Mouse (Mus musculus) lung, postnatal 14 days (tissue): Measurements from ENCODE around the gene Selenof.
A peak's percentile ranks its signal among the peaks of the same experiment; 100 is the strongest.

Source experiments
- DNase-seq: peaks from one replicate; pipeline ENCODE4 v3.0.0; 2021

The Selenof gene

GRCm38 (mm10) chr3:144565212-144565611, 4.9 kb upstream of the Selenof start:
- no peak for DNase-seq

DNA sequence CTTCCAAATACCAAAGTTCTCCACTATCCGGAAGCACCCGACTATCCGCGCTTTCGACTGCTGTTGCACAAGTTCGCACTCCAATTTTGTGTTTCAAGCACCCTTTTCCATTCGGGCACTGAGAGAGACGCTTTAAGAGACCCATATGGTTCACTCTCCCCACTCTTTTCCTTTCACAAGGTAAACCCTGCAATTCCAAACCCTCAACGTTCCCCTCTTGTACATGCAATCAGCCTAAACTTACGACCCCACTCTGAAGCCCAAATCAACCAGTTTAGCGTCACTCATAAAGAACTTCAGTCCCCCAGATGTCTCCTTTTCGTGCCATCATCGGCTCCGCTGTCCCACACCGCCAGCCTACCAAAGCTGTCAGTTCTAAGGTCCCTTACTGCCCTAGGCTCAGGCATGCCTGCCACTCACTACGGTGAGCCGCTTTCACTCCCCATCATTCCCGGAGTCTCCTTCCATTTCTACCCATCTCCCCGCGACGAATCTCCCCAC, 1.2 kb upstream of the Selenof start:
- peak; percentile 46 for DNase-seq

- DNase-seq = peak; percentile 33
Measured at GRCm38 (mm10) chr3:144569401-144569971, 618 bp upstream of the Selenof start.

GRCm38 (mm10) chr3:144570816-144571487, 848 bp downstream of the Selenof start:
- peak; percentile 74 for DNase-seq

DNA sequence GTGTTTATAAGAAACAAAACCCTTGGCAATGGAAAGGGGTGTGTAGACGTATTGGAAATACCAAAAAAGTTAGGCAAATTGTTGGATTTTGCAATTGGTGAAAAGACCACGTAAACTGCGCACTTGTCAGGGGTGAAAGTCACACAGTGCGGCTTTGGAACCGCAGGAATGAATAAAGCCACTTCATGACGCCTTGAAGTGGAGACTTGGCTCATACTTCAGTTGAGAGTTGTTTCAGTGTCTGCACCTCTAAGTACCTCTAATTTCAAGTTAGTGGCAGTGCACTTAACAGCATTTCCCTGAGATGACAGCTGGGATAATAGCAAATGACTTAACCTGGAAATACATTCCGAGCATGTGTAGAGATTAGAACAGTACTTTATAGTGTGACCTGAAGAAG, 4.2 kb downstream of the Selenof start:
- peak; percentile 63 for DNase-seq

DNA sequence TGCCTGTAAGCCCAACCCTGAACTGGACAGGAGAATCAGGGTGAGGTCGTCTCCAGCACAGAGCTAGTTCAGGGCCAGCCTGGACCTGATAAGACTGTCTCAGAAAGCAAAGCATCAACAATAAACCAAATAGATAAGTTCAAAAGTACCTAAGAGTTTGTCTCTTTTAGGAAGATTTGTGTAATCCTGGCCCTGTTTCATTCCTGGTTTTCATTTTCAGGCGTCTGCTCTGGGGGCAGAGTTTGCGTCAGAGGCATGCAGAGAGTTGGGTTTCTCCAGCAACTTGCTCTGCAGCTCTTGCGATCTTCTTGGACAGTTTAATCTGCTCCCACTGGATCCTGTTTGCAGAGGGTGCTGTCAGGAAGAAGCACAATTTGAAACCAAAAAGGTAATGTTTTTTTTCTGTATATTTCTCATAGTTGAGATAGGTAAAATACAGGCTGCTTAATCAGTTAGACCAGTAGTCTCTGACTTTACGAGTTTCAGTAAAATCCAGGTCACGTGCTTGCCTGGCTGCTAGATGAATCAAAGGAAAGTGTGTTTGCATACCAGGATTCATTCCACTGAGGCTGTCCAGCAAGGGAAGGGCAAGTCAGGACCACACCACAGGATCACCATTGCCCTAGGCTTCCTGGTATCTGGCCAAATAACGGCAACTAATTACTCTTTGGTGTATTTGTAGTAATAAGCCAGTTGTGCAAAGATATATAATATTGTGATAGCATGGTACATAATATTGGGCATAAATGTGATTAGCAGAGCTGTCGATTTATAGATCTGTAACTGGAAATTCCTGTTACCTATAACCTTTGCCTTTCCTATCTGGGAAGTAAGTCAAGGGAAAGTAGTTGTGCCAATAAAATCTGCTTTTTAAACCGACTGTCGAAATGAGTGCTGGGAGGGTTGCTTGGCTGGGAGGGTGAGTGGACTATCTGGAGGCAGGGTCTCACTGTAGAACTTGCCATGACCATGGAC, 7.5 kb downstream of the Selenof start:
- DNase-seq = no peak

GRCm38 (mm10) chr3:144578921-144579320, 8.8 kb downstream of the Selenof start:
- no peak for DNase-seq

GRCm38 (mm10) chr3:144579796-144580195, 9.7 kb downstream of the Selenof start:
- DNase-seq = no peak

DNA sequence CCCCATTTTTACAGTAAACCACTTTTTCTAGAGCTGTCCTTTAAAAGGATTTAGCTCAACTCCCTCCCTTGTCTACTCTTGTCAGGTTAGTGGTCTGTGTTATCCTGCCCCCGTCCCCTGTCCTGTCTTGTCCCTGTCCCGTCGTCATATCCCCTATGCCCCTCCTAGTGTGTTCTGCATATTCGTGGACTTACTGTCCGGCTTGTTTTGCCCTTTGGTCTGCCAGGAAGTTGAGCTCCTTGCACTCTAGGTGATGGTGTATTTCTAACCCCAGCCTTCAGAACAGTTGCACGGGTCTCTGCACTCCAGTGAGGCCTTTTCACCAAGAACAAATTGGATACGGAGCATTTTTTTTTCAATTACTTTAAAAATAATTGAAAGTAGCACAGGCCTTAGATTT, 10.2 kb downstream of the Selenof start:
- DNase-seq = no peak

DNA sequence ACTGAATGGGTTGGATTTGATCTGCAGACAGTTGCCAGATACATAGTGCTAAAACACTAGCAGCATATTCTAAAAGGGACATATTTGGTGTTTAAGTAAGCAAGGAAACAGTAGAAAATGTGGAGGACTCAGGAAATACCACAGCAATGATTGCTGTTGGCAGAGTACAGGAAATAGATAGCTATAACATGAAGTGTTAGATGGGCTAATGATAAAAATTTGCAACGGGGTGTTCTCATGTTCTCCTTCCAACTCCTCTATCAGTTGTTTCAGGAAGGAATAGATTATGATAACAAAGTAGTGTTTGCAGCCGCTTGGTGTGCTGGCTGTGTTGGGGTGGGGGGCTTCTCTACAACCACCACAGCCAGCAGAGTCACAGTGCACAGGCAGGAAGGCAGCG, 11.7 kb downstream of the Selenof start:
- no peak for DNase-seq

DNA sequence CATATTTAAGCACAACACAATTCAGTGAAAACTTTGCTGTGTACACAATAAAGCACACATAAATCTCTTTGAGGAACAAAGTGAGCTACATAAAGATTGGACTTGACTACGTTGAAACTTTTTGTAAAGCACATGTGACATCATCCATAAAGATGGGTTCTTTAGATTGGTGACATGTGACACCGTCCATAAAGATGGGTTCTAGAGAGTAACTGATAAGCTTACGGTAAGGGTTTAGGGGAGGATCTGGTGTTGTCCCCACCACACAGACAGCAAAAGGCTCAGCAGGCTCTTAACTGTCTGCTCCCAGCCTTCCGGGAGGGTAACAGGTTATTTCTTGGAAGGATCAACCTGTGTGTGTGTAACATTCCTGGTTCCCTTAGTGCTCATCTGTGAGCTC, 12.2 kb downstream of the Selenof start:
- DNase-seq = no peak

DNA sequence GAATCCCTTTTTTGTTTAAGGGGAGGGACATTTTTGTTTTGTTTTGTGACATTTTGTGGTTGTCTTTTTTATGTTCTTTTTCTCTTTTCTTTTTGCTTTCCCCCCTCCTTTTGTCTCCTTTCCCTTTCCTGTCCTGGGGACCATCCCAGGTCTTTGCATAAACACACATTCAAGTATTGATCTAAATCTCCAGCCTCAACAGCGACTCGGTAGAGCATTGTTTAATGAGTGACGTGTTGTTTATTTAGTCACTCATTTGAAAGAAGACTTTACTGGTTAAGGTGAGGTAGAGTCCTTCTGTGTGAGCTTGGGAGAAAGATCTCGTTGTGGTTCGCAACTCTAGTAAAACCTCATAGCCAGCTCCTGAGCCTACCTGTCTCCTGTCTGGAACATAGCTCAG, 13.7 kb downstream of the Selenof start:
- no peak for DNase-seq

DNA sequence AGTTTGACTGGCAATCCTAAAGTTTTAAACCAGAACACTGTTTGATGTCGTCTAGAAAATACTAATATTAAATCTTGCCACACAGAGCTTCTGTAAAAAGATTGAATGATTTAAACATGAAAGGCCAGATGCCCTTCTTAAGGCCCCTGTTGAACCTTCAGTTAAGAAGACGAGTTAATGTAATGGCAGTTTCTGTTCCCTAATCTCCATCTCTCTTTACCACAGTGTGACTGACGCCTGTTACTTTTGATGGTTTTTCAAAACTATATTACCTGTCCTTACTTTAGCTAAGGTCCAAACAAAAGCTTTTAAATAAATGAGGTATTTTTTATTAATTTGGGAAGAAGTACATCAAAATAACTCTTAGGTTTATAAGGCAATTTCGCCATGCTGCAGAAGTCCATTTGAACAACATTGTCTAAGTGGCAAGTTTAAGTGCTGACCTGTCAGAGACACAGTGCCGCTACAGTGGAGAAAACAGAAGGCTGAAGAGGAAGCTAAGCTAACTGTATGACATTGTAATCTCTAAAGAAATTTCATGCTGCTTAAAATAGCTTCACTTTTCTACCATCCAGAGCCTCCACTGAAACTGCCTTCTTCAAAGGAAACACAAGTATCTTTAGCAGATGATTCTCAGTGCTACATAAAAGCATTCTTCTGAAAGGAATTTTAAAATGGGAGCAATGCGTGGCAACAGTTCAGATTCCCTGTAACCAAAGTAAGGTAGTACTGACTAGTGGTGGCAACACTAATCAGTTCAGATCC, 14.9 kb downstream of the Selenof start:
- no peak for DNase-seq

- no peak for DNase-seq
Measured at GRCm38 (mm10) chr3:144586731-144587130, 16.6 kb downstream of the Selenof start.

DNA sequence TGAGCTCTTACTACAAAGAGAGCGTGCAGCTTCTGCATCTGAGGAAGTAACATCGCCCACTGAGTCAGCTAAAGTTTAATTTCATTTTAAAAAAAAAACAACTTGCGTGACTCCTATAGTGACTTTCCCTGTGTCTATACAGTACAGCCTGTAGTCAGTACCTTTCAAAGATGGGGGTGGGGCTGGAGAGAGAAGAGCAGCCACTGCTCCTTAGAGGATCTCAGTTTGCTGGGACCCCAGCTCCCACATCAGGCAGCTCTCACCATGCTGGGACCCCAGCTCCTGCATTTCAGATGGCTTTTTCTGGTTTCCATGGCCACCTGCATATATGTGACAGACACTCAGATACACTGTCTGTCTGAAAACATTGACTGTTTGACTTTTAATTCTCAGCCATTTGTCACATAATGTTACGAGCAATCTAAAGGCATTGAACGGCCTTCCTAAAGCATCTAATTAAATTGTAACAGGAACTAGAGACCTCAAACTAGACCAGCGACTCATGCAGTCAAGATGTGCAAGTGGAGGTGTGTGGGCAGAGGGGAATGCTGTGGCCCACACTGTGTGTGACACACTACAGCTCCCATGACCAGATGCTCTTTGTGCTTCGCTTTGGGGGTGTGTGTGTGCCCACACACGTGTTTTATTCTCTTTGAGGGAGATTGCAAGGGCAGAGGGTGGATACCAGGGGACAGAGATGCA, 19.2 kb downstream of the Selenof start:
- no peak for DNase-seq

DNA sequence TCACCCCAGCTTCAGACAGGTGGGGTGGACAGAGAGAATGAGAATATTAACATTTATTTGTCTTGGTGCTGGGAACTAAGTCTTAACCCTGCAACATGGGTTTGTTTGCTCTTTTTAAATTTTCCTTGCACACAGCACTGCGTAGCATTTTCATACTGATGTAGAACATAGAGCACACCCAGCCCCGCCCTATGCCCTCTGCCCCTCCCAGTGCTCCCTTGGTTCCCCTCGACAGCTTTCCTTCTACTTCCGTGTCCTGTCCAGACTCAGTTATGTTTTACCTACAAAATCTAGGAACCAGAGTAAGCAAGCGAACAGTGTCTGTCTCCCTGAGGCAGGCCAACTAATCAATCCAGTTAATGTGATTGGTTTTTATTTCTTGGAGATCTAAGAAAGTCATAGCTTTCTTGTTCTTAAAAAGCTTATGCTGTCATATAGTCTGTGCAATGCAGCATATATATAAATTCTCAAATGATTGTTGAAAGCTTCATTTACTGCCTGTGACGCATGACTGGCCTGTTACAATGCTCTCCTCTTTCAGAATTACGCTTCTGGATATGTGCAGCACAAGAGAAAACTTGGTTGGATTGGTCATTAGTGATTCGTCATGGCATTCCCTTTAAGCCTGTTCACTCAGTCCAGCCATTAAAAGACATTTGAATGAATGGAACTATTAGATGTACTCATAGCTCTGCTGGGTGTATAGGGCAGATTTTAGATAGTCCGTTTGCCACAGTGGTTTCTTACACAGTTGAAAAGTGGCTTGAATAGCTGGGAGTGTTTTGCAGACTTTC, 23.1 kb downstream of the Selenof start:
- no peak for DNase-seq

DNA sequence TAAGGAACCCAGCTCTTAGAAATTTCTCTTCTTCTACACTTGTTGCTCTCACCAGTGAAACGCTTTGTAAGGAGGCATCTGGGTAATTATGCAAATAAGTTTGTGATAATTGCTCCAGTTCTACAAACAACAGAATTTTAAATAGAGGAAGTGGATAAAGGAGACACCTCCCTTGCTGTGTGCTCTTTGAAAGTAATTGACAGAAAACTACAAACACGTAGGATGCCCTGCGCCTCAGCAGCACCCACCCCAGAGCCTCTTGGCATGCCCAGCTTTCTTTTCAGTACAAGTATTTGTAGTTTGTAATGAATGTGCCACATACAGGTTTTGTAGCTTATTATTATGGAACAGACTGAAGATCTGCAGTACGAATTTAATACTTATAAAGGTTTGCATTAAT, 27.0 kb downstream of the Selenof start:
- DNase-seq = no peak

DNA sequence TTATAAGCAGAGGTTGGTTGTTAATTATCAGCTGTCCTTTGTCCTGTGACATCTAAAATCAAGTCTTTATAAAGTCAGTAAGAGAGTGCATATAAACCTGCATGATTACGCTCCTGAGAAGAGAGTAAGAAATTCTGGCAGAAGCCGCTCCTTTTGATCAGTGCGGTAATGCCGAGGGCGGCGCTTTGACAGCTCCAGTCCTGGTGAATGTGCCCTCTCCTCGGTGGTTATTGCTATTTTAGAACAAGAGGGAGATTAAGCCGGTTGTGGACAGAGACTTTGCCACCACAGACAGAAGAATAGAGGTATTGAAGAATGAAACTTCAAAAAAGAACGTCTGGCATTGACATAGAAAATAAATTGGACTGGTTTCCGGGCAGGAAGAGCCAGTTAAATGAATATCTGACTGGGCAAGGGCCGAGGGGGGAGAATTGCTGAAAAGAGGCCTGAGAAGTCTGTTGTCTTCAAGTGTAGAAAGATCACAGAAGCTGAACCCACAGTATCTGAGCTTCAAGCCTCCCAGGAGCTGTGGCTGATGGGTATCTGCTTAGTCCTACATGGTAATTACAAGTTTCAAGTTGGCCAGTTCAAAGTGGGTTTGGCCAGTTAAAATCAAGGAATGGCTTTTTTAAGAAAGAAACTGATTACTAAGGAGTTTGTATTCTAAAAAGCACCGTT, 27.8 kb downstream of the Selenof start:
- DNase-seq = no peak

DNA sequence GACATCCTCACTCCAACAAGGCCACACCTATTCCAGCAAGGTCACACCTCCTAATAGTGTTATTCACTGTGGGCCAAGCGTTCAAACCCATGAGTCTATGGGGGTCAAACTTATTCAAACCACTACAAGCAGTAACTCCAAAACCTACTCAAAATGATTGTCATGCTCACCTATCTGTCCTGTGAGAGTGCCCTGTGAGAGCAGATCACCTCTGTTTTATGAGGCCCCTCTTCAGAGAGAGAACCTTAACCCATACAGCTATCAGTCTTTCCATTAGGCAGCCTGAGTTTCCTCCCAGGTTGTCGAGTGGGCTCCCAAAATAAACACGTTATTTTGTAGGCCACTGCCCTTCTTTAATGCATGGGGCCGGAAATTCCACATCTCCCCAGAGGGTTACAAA, 32.3 kb downstream of the Selenof start:
- no peak for DNase-seq

DNA sequence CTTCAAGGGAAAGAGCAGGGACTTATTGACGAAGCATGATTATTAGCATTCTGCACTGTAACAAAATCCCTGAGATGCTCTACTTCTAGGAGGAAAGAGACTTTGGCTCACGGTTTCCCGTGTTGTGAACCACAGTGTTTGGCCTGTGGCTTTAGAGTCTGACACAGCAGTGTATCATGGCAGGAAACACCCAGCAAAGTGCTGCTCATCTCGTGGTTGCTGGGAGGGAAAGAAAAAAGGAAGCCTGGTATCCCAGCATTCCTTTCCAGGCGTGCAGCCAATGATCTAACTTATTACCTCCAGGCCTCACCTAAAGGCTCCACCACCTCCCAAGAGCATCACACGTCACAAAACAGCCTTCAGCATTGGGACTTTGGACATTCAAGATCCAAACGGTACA, 32.7 kb downstream of the Selenof start:
- no peak for DNase-seq

DNA sequence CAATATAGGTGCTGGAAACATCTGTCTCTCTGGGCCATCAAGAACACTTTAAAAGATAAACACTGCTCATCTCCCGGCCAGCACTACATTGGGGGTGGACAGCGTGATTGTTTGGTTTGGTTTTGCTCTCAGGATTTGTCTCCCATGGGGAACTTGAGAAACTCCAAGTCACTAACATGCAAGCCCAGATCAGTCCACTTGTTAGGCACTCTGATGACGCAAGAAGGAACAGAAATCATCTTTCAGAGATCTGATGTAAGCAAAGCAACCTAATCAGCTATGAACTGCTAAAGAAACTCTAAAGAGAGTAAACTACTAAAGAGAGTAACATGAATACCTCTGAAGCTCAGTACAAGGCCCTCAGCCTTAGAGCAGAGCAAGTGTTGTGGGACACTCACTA, 33.5 kb downstream of the Selenof start:
- no peak for DNase-seq
